Mouse (Mus musculus) adipocyte (in vitro differentiated cells): Measurements from ENCODE around the gene Spint4.
A peak's percentile ranks its signal among the peaks of the same experiment; 100 is the strongest.

Experiments
- DNase-seq: peaks from one replicate; pipeline ENCODE4 v3.0.0-alpha.2; 2016; ENCODE audit warnings: low spot score

The Spint4 gene

DNA sequence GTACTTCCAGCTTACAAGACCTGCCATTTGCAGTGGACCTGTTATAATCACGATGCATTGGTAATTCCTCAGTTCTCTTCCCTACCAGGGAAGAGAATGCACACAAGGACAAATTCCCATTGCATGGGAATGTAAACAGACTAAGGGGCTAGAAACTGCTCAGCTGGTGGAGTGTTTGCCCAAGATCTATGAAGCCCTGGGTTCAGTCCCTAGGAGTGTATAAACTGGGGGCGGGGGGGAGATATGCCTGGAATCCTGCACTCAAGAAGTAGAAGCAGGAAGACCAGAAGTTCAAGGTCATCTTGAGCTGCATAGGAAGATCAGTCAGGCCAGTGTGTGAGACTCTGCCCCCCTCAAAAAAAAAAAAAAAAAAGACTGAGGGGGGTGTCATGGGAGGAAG lies 35.0 kb downstream of the Spint4 start:
- no peak for DNase-seq

DNA sequence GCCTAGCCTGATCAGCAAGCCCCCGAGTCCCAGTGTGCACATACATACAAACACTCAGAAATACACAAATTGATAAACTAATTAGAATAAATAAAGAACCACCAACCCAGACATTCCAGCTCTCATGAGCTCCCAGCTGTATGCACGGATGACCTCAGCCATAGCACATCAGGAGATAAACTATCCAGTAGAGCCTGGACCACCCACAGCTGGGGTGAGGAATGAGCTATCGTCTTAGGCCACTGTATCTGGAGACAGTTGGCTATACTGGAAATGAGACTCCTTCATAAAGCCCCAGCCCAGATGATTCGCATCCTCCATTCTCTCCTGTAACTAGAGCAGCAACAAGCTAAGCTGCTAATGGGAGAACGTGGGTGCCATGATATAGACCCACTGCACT lies 36.5 kb downstream of the Spint4 start:
- DNase-seq, result no peak

DNA sequence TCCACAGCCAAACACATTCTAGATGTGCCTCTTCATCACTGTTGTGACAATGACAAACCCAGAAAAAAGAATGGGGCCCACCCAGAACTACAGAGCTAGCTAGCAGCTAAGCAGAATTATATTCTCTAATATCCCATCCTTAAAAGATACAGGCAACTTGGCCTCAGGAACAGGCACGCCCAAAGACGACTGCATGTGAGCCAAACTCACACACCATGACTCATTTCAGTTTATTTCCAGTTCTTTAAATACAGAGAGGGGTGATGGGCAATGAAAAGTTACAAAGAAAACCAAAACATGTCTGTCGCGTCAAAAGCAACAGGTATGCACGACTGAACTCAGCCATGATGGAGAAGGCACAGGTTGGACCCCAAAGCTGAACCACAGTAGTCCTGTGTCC lies 37.1 kb downstream of the Spint4 start:
- no peak for DNase-seq

GRCm38 (mm10) chr2:164737377-164738090 lies 39.2 kb downstream of the Spint4 start:
- DNase-seq, result no peak

DNA sequence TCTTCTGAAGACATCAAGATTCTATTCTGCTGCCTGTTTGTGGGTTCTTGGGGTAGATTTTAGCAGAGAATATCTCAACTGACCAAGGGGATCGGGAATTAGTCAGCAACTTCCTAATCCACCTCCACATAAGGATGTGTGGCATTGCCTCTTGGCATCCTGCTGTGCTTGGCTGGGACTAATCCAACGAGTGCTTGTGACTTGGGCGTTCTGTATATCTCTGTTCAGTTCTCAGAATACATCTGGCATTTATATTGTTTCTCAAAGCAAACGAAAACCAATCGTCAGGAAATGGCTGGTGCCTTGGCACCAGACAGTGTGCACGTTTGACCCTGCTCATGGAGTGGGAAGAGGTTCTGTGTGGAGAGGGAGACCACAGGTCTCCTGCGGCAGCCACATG lies 41.6 kb downstream of the Spint4 start:
- no peak for DNase-seq

GRCm38 (mm10) chr2:164744987-164745386 lies 46.7 kb downstream of the Spint4 start:
- no peak for DNase-seq

DNA sequence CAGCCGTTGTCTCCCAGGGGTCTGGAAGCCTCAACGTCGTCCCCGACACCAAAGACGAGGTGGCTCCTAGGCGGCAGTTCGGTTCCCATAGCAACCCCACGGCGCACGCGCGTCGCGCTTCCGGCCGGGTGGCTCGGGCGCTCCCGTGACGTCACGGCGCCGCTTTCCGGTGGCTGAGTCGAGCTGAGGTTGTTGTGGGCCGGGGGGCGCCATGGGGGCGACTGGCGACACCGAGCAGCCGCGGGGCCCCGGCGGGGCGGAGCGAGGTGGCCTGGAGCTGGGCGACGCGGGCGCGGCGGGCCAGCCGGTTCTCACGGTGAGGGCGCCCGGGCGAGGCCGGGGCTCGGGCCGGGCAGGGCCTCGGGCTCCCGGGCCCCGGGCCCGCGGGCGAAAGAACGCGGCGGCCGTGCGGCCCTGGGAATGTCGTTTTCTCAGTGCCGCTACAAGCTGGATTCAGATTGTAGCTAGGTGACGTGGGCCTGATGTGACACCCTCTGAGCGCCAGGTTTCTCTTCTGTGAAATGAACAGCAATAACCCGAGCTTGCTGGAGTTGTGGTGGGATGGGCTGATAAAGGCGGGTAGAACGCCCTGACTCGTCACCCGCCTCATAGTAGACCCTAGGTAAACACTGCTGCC lies 47.7 kb downstream of the Spint4 start, which contains the start of the genes Wfdc3 and Dnttip1:
Gene Wfdc3 (minus strand): TSS at position 89 of the 637 bp plus-strand sequence.
Gene Dnttip1 (plus strand): TSS at position 141 of the 637 bp plus-strand sequence.
- peak; percentile 92 for DNase-seq

GRCm38 (mm10) chr2:164746693-164747092 lies 48.4 kb downstream of the Spint4 start:
- DNase-seq, result no peak

DNA sequence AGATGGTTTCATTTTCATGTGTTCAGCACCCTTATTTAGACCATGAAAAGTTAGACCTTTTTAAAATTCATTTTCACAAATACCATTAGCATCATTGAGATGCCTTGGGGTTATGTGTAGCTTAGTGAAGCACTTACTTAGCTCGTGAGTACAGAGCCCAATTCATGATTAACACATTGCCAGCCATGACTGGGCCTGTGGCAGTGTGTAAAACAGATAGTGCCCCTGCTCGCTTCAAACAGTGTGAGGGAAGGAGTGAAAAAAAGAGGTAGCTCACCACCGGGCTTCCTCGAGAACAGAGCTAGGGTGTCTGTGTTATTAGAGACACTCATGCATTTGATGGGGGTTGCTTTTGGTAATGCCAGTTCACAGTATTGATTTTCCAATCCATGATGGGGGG lies 49.9 kb downstream of the Spint4 start:
- DNase-seq, result no peak

DNA sequence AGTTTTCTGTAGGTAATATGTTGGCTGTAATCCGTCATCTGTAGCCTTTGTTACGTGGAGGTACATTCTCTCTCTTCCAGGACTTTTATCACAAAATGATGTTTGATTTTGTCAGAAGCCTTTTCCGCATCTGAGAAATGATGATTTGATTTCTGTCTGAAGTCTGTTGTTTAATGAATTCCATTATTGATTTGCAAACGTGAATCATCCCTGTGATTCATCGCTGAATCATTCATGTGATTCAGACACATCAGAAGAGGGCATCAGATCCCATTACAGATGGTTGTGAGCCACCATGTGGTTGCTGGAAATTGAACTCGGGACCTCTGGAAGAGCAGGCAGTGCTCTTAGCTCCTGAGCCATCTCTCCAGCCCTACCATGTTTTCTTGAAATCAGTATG lies 50.7 kb downstream of the Spint4 start:
- no peak for DNase-seq
